Mouse (Mus musculus): Measurements from ENCODE around the gene Otulinl. TPM values are rescaled to one million over a fixed set of nuclear protein-coding genes. Genes with fewer than 3 reads are reported as not detected.

Gene Otulinl
- polyA plus RNA-seq, 1 experiment from 2014 or later: 5.3 TPM

DNA sequence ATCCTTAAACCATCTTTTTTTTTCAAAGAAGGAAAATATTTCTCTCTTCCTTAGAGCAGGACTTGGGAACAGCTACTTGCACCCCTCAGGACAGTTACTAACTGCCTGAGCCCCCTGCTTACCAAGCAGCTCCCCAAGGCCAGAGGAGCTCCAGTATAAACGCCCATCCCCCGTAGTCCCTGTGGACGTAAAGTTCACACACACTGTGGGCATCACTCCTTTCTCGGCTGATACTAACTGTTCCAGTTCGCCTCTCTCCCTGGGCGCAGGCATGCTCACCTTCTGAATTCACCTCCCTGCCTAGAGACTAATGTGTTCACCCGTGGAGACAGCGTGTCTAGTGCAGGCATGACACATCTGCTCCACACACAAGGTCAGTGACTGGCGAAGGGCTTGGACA is 2.9 kb downstream of the Otulinl start:
- Histone ChIP-seq H3K27me3 (0 out of 2 replicates have a peak, but pooled peaks cover 6% of the 10 kb centered on the region), H3K4me1 (replicated peaks) (peaks cover 11% of the 10 kb centered on the region), H3K4me3 (no peak overlapping the region), H3K4me2 (no peak overlapping the region), H3K27ac (no peak overlapping the region), H3K9ac (no peak overlapping the region), H3K36me3 (no peaks in the 10 kb centered on the region), H3K9me3 (replicated peaks) (no peaks in the 10 kb centered on the region)
- 80% methylated on average over 9 of the region's 9 CpGs for WGBS
- no peak for ATAC-seq (replicated peaks; ENCODE audit: insufficient number of reproducible peaks, insufficient read depth, low FRiP score, low read depth)

DNA sequence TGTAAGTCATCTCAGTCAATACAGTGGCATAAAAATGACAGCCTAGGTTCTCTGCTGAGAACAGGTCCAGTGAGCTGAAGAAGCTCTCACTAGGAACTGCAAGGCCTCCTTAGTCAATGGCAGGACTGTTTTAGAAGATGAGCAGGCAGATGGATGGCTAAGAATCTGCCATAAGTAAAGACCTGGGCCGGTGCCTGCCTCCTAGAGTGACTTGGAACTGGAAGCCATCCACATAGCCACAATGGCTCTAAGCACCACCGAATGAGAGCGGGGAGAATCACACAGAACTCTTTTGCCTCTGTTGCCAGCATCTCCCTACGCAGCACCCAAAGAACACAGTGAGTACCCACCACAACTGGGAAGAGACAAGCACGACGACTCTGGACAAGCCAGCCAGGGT is 3.6 kb downstream of the Otulinl start:
- Histone ChIP-seq H3K4me2 (no peak overlapping the region), H3K27ac (no peak overlapping the region), H3K4me3 (no peak overlapping the region), H3K9ac (no peak overlapping the region), H3K9me3 (replicated peaks) (no peaks in the 10 kb centered on the region), H3K4me1 (replicated peaks) (peaks cover 11% of the 10 kb centered on the region), H3K36me3 (no peaks in the 10 kb centered on the region), H3K27me3 (0 out of 2 replicates have a peak, but pooled peaks cover 6% of the 10 kb centered on the region)
- ATAC-seq (replicated peaks; ENCODE audit: insufficient number of reproducible peaks, insufficient read depth, low FRiP score, low read depth): no peak
- 81% methylated on average over 6 of the region's 6 CpGs for WGBS

DNA sequence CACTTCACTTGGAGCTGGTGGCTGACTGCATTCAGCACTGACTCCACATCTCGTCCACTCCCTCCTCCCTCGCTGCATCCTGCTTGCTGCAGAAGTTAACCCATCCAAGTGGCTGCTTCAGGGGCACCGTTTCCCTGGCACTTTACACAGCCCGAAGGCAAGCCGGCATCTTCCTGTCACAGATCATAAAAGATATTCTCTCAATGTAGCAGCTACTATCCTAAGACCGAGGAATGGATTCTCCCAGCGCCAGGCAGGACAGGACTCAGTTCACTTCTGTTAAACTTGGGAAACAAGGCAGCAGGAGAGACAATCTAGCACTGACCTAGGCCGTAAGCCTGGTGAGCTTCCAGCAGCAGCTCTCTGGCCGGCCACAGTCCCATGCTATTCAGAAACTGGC is 5.2 kb downstream of the Otulinl start:
- Histone ChIP-seq H3K4me1 (replicated peaks) (0 out of 2 replicates have a peak, but pooled peaks cover 6% of the 10 kb centered on the region), H3K4me2 (no peak overlapping the region), H3K27ac (no peak overlapping the region), H3K27me3 (0 out of 2 replicates have a peak, but pooled peaks cover 6% of the 10 kb centered on the region), H3K36me3 (no peaks in the 10 kb centered on the region), H3K9ac (no peak overlapping the region), H3K4me3 (no peak overlapping the region), H3K9me3 (replicated peaks) (no peaks in the 10 kb centered on the region)
- 48% methylated on average over 9 of the region's 9 CpGs for WGBS
- ATAC-seq (replicated peaks; ENCODE audit: insufficient number of reproducible peaks, insufficient read depth, low FRiP score, low read depth): no peak

DNA sequence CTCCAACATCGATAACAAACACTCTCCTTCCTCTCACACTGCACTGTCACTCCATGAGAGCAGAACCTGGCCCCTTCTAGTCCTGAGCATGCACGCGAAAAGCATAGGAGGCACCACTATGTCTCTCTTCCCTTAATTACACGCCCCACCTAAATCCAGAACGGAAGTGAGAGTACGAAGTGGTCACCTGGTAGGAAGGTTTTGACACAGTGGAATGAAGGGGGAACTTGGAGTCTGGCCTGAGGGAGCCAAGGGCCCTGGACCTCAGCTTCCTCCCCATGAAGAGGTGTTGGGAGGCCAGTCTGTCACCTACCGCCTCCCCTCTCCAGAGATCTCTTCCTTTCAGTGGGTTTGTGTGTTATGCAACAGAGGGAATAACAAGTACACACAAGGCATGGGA is 6.3 kb downstream of the Otulinl start:
- Histone ChIP-seq H3K4me3 (no peak overlapping the region), H3K9me3 (replicated peaks) (no peaks in the 10 kb centered on the region), H3K4me1 (replicated peaks) (0 out of 2 replicates have a peak, but pooled peaks cover 4% of the 10 kb centered on the region), H3K27me3 (0 out of 2 replicates have a peak, but pooled peaks cover under 1% of the 10 kb centered on the region), H3K27ac (no peak overlapping the region), H3K4me2 (no peak overlapping the region), H3K36me3 (no peaks in the 10 kb centered on the region), H3K9ac (no peak overlapping the region)
- no peak for ATAC-seq (replicated peaks; ENCODE audit: insufficient number of reproducible peaks, insufficient read depth, low FRiP score, low read depth)
- 80% methylated on average over 7 of the region's 7 CpGs for WGBS

DNA sequence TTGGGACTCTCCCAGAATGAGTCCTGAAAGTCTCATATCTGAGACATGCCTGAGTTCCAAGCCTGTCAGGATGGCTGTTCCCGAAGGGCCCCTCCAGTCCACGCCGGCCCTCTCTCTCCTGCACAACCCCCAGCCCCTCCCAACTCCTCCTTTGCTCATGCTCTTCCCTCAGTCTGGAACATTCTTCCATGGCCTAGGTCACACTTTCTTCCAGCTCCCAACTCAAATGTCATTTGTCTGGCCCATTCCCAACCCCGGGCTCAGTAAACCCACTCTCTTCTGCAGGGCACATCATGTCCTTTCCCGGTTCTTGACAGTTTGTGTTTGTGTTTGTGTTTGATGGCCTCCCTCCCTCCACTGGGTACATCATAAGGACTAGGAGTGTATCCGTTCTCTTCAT is 7.3 kb downstream of the Otulinl start:
- no peaks in the 10 kb centered on the region for H3K36me3 ChIP-seq
- 61% methylated on average over 6 of the region's 6 CpGs for WGBS
- H3K27ac ChIP-seq: no peak overlapping the region
- H3K4me3 ChIP-seq: no peak overlapping the region
- no peak overlapping the region for H3K9ac ChIP-seq
- H3K4me2 ChIP-seq: no peak overlapping the region
- 0 out of 2 replicates have a peak, but pooled peaks cover 4% of the 10 kb centered on the region for H3K4me1 ChIP-seq (replicated peaks)
- H3K9me3 ChIP-seq (replicated peaks): no peaks in the 10 kb centered on the region
- ATAC-seq (replicated peaks; ENCODE audit: insufficient number of reproducible peaks, insufficient read depth, low FRiP score, low read depth): no peak
- H3K27me3 ChIP-seq: no peaks in the 10 kb centered on the region

DNA sequence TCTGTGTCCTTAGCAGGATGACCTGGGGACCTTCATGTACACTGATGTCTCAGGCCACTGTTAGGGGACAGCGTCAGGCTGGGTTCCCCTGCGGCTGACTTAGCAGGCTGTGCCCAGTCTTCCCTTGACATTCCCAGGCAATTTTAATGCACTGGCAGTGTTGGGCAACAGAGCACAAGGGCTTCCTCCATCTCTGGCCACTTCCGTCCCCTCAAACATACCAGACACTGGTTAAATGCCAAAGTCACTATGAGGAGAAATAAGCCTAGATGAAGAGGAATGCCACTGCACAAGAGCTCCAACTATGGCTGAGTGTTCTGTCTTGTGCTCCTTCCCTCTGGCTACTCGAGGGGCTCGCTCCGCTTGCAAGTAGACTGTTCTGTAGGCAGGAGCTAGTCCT is 8.2 kb downstream of the Otulinl start:
- Histone ChIP-seq H3K27me3 (no peaks in the 10 kb centered on the region), H3K9me3 (replicated peaks) (no peaks in the 10 kb centered on the region), H3K4me2 (no peak overlapping the region), H3K9ac (no peak overlapping the region), H3K4me3 (no peak overlapping the region), H3K4me1 (replicated peaks) (0 out of 2 replicates have a peak, but pooled peaks cover 4% of the 10 kb centered on the region), H3K36me3 (no peaks in the 10 kb centered on the region), H3K27ac (no peak overlapping the region)
- WGBS: 86% methylated on average over 6 of the region's 6 CpGs
- ATAC-seq (replicated peaks; ENCODE audit: insufficient number of reproducible peaks, insufficient read depth, low FRiP score, low read depth): no peak

- Histone ChIP-seq H3K4me2 (no peak overlapping the region), H3K4me3 (no peak overlapping the region), H3K9me3 (replicated peaks) (no peaks in the 10 kb centered on the region), H3K36me3 (no peaks in the 10 kb centered on the region), H3K4me1 (replicated peaks) (0 out of 2 replicates have a peak, but pooled peaks cover 4% of the 10 kb centered on the region), H3K9ac (no peak overlapping the region), H3K27ac (no peak overlapping the region), H3K27me3 (no peaks in the 10 kb centered on the region)
- 80% methylated on average over 8 of the region's 8 CpGs for WGBS
- no peak for ATAC-seq (replicated peaks; ENCODE audit: insufficient number of reproducible peaks, insufficient read depth, low FRiP score, low read depth)
These were observed 9.1 kb downstream of the Otulinl start for GRCm38 (mm10) chr15:27672259-27672658.

DNA sequence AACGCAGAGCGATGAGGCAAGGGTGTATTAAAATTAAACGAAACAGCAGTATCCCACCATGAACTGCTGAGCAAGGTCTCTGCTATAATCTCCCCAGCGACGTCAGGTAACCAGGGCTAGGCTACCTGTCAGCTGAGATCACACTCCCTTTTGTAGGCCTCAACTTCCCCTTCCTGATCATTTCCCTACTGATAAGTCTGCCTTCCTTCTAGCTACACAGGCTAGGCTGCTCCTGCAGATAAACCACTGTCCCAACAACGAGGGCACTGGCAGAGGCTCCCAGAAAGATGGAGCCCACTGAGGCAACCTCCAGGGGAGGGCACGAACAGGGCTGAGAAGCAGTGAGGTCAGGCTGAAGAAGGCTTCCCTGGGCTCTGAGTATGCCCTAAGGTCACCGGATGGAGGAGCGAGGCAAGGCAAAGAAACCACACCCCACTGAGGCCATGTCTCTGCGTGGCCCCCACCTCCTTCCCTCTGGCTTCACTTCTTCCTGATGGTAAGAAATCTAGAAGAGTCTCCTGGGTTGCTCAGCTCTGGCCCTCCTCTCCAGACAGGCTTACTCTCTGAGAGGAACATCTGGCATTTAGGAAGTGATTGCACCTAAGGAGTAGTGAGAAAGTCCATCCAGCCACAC is 9.7 kb downstream of the Otulinl start:
- Histone ChIP-seq H3K4me1 (replicated peaks) (0 out of 2 replicates have a peak, but pooled peaks cover 4% of the 10 kb centered on the region), H3K27ac (no peak overlapping the region), H3K4me2 (no peak overlapping the region), H3K9me3 (replicated peaks) (no peaks in the 10 kb centered on the region), H3K36me3 (no peaks in the 10 kb centered on the region), H3K9ac (no peak overlapping the region), H3K4me3 (no peak overlapping the region), H3K27me3 (no peaks in the 10 kb centered on the region)
- ATAC-seq (replicated peaks; ENCODE audit: insufficient number of reproducible peaks, insufficient read depth, low FRiP score, low read depth): no peak
- 76% methylated on average over 10 of the region's 10 CpGs for WGBS

- 80% methylated on average over 8 of the region's 8 CpGs for WGBS
- H3K4me3 ChIP-seq: no peak overlapping the region
- no peak overlapping the region for H3K4me2 ChIP-seq
- no peak overlapping the region for H3K9ac ChIP-seq
- H3K36me3 ChIP-seq: no peaks in the 10 kb centered on the region
- H3K27me3 ChIP-seq: no peaks in the 10 kb centered on the region
- ATAC-seq (replicated peaks; ENCODE audit: insufficient number of reproducible peaks, insufficient read depth, low FRiP score, low read depth): no peak
- no peak overlapping the region for H3K27ac ChIP-seq
- H3K4me1 ChIP-seq (replicated peaks): no peaks in the 10 kb centered on the region
- no peaks in the 10 kb centered on the region for H3K9me3 ChIP-seq (replicated peaks)
These were observed 10.7 kb downstream of the Otulinl start for GRCm38 (mm10) chr15:27670708-27671107.

GRCm38 (mm10) chr15:27669931-27670411 is 11.4 kb downstream of the Otulinl start:
- ATAC-seq (replicated peaks; ENCODE audit: insufficient number of reproducible peaks, insufficient read depth, low FRiP score, low read depth): no peak
- Histone ChIP-seq H3K36me3 (no peaks in the 10 kb centered on the region), H3K4me1 (replicated peaks) (peaks cover 4% of the 10 kb centered on the region), H3K4me2 (no peak overlapping the region), H3K9ac (no peak overlapping the region), H3K27me3 (no peaks in the 10 kb centered on the region), H3K4me3 (no peak overlapping the region), H3K9me3 (replicated peaks) (no peaks in the 10 kb centered on the region), H3K27ac (no peak overlapping the region)
- 82% methylated on average over 12 of the region's 12 CpGs for WGBS

DNA sequence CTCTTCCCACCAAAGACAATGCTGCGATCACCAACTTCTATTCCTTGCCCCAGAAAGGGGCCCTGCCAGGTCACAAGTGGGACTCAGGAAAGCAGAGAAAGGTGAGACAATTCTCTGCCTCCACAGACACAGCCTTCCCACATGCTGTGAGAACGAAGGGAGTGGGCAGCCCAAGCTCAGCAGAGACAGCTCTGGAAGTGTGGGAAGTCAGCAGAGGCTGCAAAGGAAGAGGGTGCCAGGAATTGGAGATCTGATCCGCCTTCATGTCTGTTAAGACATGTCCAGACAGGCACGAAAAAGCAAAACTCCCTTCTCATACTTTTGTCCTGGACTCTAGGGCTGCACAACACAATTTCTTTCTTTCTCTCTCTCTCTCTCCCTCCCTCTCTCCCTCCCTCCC is 12.1 kb downstream of the Otulinl start:
- Histone ChIP-seq H3K27ac (no peak overlapping the region), H3K9me3 (replicated peaks) (no peaks in the 10 kb centered on the region), H3K36me3 (no peaks in the 10 kb centered on the region), H3K27me3 (no peaks in the 10 kb centered on the region), H3K4me2 (no peak overlapping the region), H3K4me3 (no peak overlapping the region), H3K4me1 (replicated peaks) (peaks cover 4% of the 10 kb centered on the region), H3K9ac (no peak overlapping the region)
- ATAC-seq (replicated peaks; ENCODE audit: insufficient number of reproducible peaks, insufficient read depth, low FRiP score, low read depth): no peak
- 72% methylated on average over 4 of the region's 4 CpGs for WGBS

DNA sequence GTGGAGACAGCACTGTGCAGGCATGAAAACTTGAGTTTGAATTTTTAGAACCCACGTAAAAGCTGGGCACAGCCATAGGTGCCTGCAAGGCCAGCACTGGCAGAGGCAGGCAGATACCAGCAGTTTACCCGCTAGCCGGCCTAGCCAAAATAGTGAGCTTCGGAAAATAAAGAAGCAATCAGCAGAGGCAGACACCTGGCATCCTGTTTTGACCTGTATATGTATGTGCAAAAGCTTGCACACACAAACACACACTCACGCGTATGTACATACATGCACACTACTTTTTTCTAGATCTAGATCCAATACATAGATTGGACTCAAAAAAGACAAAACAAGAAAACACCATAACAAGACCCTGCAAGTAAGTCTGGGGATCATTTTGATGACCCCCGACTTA is 12.8 kb downstream of the Otulinl start:
- H3K9me3 ChIP-seq (replicated peaks): no peaks in the 10 kb centered on the region
- H3K4me3 ChIP-seq: no peak overlapping the region
- no peak for ATAC-seq (replicated peaks; ENCODE audit: insufficient number of reproducible peaks, insufficient read depth, low FRiP score, low read depth)
- no peak overlapping the region for H3K4me2 ChIP-seq
- H3K4me1 ChIP-seq (replicated peaks): peaks cover 4% of the 10 kb centered on the region
- no peak overlapping the region for H3K9ac ChIP-seq
- no peaks in the 10 kb centered on the region for H3K36me3 ChIP-seq
- H3K27me3 ChIP-seq: no peaks in the 10 kb centered on the region
- 87% methylated on average over 7 of the region's 7 CpGs for WGBS
- H3K27ac ChIP-seq: no peak overlapping the region

All from heart, embryonic 15.5 days (tissue).